Mouse (Mus musculus): Measurements from ENCODE around the gene Tldc1. TPM values are rescaled to one million over a fixed set of nuclear protein-coding genes. Genes with fewer than 3 reads are reported as not detected.

Gene Tldc1
- polyA plus RNA-seq, 1 experiment, result 10.1 TPM

DNA sequence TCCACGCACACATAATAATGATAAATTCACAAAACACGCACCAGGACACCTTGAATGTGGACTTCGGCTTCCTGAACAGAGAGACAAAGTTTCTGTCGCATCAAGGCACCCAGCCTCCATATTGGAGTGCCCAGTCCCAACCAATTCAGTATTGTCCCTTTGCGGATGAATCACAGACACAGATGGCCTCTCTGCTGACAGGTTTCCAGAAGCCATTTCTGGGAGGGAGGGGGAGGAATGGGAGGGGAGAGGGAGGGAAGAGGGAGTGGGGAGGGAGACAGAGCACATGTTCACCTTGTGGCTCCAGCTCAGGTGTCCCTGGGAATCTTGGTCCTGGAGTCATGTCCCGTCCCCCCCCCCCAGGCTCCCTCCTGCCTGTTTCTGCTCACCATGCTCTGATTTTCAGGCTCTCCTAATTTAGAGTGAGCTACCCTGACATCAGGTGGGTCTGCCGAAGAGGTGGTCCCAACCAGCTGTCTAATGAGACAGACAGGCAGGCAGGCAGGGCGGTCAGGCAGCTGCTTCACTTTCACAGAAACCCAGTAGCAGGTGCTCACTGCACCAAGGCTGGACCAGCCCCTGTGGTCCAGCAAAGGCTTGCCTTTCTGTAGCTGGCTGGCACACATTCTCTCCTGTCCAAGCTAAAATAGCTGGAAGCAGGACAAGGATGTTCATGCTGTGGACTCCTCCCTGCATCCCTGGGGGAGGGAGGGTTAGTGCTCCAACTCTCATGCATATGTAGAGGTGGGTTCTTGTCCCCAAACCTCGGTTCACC lies 10.6 kb upstream of the Tldc1 start:
- no peak overlapping the region for H3K4me3 ChIP-seq (ENCODE audit: insufficient read depth, low read length)
- no peak for TF ChIP-seq POLR2A (IDR thresholded peaks at IDR 0.05; ENCODE audit: low read depth, low read length)
- TF ChIP-seq CTCF (IDR thresholded peaks at IDR 0.05; ENCODE audit: borderline replicate concordance, insufficient read depth, low read length), result no peak
- H3K27ac ChIP-seq (ENCODE audit: insufficient read depth, low read length), result no peak overlapping the region
- H3K4me1 ChIP-seq (ENCODE audit: control insufficient read depth, insufficient read depth, low read length), result no peaks in the 10 kb centered on the region

DNA sequence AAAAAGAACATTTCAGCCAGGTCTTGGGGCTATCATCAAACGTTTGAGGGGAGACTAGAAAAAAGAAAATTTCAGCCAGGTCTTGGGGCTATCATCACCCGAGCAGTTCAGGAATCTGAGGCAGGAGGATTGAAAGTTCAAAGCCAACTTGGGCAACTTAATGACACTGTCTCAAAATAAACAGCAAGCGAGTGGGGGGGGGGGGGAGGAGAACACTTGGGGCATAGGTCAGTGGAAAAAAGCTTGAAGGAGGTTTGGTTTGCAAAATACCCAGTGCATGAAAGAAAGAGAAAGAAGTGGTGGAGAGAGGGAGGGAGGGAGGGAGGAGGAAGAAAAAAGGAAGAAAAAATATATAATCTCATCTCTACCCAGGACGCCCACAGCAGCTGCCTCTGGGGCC lies 9.1 kb upstream of the Tldc1 start:
- Histone ChIP-seq H3K4me1 (ENCODE audit: control insufficient read depth, insufficient read depth, low read length) (no peaks in the 10 kb centered on the region), H3K4me3 (ENCODE audit: insufficient read depth, low read length) (no peak overlapping the region), H3K27ac (ENCODE audit: insufficient read depth, low read length) (no peak overlapping the region)
- no peak for TF ChIP-seq POLR2A (IDR thresholded peaks at IDR 0.05; ENCODE audit: low read depth, low read length)
- TF ChIP-seq CTCF (IDR thresholded peaks at IDR 0.05; ENCODE audit: borderline replicate concordance, insufficient read depth, low read length), result no peak

DNA sequence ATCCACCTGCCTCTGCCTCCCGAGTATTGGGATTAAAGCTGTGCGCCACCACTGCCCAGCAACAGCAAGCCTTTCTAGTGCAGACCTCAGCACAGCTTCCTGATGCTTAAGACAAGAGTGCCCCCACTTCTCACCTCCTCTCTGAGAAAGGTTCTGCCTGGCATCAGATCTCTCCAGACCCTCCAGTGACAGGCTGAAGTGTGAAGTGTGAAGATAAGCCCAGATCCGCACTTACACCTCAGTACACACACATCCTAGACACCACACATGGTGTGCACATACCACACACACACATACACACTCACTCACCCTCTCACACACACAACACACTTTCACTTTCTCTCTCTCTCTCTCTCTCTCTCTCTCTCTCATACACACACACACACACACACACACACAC lies 8.7 kb upstream of the Tldc1 start:
- no peak overlapping the region for H3K27ac ChIP-seq (ENCODE audit: insufficient read depth, low read length)
- no peak for TF ChIP-seq POLR2A (IDR thresholded peaks at IDR 0.05; ENCODE audit: low read depth, low read length)
- no peak for TF ChIP-seq CTCF (IDR thresholded peaks at IDR 0.05; ENCODE audit: borderline replicate concordance, insufficient read depth, low read length)
- no peaks in the 10 kb centered on the region for H3K4me1 ChIP-seq (ENCODE audit: control insufficient read depth, insufficient read depth, low read length)
- H3K4me3 ChIP-seq (ENCODE audit: insufficient read depth, low read length), result no peak overlapping the region

DNA sequence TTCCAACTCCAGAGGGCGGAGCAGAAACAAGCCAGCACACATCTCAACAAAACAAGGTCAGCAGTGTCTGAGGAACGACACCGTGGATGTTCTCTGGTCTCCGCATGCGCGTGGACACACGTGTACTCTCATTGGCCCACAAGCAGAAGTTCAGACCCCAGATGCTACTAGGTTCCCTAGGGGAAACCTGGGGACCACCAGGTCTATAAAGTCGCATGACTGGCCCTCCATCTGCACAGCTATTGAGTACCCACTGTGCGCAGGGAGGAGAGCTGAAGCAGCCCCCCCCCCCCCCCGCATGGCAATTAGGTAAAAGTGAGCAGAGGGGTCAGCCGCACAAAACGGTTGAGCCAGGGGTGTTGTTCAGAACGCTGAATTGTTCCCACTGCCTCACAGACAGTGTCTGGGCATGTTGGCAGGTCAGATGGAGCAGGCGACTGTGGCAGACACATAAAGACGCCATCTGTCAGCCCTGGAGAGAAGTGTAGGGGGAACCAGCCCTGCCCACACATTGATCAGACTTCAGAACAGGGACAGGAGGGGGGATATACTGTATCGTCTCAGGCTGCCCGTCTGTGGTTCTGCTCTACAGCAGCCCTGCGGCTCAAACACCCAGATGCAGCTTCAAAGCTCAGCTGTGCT lies 7.7 kb upstream of the Tldc1 start:
- no peaks in the 10 kb centered on the region for H3K4me1 ChIP-seq (ENCODE audit: control insufficient read depth, insufficient read depth, low read length)
- H3K27ac ChIP-seq (ENCODE audit: insufficient read depth, low read length), result no peak overlapping the region
- TF ChIP-seq CTCF (IDR thresholded peaks at IDR 0.05; ENCODE audit: borderline replicate concordance, insufficient read depth, low read length), result no peak
- no peak for TF ChIP-seq POLR2A (IDR thresholded peaks at IDR 0.05; ENCODE audit: low read depth, low read length)
- H3K4me3 ChIP-seq (ENCODE audit: insufficient read depth, low read length), result no peak overlapping the region

DNA sequence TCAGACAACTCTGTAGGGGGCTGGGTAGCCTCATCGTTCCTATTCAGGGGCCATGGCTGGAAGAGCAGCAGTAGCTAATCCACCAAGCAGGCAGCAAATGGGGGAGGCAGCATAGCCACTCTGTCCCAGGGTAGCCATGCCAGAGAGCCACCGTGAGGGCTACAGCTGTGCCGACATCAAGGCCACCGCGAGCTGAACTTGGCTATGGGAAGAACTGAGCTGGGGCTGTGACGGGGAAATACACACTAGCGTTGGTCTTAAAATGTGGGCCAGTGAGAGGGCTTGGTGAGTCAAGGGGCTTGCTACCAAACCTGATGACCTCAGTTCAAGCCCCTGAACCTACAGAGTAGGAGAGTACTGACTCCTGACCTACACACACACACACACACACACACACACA lies 6.5 kb upstream of the Tldc1 start:
- TF ChIP-seq CTCF (IDR thresholded peaks at IDR 0.05; ENCODE audit: borderline replicate concordance, insufficient read depth, low read length) (no peak), POLR2A (IDR thresholded peaks at IDR 0.05; ENCODE audit: low read depth, low read length) (no peak)
- no peak overlapping the region for H3K27ac ChIP-seq (ENCODE audit: insufficient read depth, low read length)

DNA sequence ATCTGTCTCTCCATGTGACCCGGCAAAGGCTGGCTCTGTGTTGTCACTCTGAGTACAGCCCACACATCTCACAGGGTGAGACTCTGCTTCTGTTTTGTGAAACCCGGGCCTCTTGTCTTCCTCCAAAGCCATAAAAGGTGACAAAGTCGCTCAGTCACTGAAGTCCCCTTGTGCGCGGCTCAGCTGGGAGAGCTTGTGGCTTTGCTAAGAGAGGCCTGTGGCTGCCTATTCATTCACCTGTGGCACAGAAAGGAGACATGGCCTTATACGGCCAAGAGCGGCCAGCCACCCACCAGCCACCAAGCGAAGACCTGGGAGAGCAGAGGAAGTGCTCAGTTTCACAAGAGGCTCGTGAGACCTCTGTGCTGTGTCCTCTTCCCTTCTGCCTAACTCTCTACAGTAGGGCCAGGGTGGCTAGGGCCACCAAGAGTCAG lies 5.9 kb upstream of the Tldc1 start:
- no peak overlapping the region for H3K27ac ChIP-seq (ENCODE audit: insufficient read depth, low read length)
- no peaks in the 10 kb centered on the region for H3K4me1 ChIP-seq (ENCODE audit: control insufficient read depth, insufficient read depth, low read length)
- H3K4me3 ChIP-seq (ENCODE audit: insufficient read depth, low read length), result no peak overlapping the region
- TF ChIP-seq POLR2A (IDR thresholded peaks at IDR 0.05; ENCODE audit: low read depth, low read length) (no peak), CTCF (IDR thresholded peaks at IDR 0.05; ENCODE audit: borderline replicate concordance, insufficient read depth, low read length) (no peak)

More for the DNA sequence above, 6.5 kb upstream of the Tldc1 start:
- Histone ChIP-seq H3K4me3 (ENCODE audit: insufficient read depth, low read length) (no peak overlapping the region), H3K4me1 (ENCODE audit: control insufficient read depth, insufficient read depth, low read length) (no peaks in the 10 kb centered on the region)

DNA sequence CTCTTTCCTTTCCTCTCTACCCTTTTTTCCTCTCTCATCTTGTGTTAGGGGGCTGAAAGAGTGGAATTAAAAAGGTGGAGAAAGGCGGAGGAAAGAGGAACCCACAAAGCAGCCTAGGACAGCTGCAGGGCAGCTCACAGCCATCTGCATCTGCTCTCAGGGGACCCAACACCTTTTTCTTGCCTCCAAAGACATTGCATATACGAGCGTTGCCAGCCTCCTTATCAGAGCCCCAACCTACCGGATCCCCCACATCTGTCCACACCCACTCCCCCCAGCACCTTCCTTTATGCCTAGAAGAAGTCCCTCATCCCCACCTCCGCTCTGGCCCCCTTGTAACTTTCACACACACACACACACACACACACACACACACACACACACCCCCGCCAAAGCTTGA lies 5.4 kb upstream of the Tldc1 start:
- Histone ChIP-seq H3K4me3 (ENCODE audit: insufficient read depth, low read length) (no peak overlapping the region), H3K4me1 (ENCODE audit: control insufficient read depth, insufficient read depth, low read length) (no peaks in the 10 kb centered on the region), H3K27ac (ENCODE audit: insufficient read depth, low read length) (no peak overlapping the region)
- TF ChIP-seq CTCF (IDR thresholded peaks at IDR 0.05; ENCODE audit: borderline replicate concordance, insufficient read depth, low read length) (no peak), POLR2A (IDR thresholded peaks at IDR 0.05; ENCODE audit: low read depth, low read length) (no peak)

DNA sequence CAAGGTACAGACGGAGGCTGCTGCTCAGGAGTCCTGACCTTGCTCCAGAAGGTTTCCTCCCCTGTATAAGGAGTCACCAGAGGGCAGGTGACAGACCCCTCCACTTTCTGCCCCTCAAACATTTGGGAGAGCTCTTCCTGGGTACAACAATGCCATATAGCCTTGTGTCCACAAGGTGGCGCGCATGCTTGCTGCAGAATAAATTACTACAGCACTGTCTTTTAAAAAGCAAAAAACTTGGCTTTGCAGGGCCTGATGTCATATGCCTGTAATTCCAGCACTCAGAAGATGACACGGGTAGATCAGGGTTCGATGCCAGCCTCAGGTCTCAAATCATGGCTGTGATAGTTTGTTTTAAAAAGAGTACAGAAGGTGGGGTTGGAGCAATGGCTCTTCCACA lies 4.5 kb upstream of the Tldc1 start:
- Histone ChIP-seq H3K4me1 (ENCODE audit: control insufficient read depth, insufficient read depth, low read length) (no peaks in the 10 kb centered on the region), H3K27ac (ENCODE audit: insufficient read depth, low read length) (no peak overlapping the region)
- no peak for TF ChIP-seq POLR2A (IDR thresholded peaks at IDR 0.05; ENCODE audit: low read depth, low read length)
- TF ChIP-seq CTCF (IDR thresholded peaks at IDR 0.05; ENCODE audit: borderline replicate concordance, insufficient read depth, low read length), result peak; percentile 82; the same call in 1 of the 2 replicates

DNA sequence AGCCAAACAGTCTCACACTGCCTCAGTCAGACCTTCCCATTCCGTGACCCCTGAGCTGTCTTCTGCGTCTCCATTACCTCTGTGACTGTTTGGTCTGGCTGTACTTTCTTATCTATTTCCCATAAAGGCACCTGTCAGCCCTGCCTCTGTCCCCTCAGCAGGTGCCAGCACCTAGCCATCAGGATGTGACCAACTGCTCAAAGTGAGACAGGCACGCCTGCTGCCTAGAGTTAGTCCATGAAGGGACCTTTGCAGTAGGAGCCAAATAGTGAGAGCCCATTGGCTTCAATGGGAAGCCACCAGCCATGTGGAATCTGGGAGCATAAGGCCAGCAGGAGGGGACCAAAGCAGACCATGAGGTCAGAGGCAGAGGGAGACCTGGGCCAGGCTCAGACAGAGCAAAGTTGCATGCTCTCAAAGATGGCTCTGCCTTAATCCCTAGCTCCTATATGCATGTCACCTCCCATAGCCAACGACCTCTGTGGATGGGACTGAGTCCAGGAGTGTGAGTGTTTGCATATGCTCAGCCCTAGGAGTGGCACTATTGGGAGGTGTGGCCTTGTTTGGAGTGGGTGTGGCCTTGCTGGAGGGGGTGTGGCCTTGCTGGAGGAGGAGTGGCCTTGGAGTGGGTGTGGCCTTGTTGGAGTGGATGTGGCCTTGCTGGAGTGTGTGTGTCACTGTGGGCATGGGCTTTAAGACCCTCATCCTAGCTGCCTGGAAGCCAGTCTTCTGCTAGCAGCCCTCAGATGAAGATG lies 3.0 kb upstream of the Tldc1 start:
- no peak for TF ChIP-seq CTCF (IDR thresholded peaks at IDR 0.05; ENCODE audit: borderline replicate concordance, insufficient read depth, low read length)
- TF ChIP-seq POLR2A (IDR thresholded peaks at IDR 0.05; ENCODE audit: low read depth, low read length), result no peak
- Histone ChIP-seq H3K4me3 (ENCODE audit: insufficient read depth, low read length) (no peak overlapping the region), H3K4me1 (ENCODE audit: control insufficient read depth, insufficient read depth, low read length) (0 out of 2 replicates have a peak, but pooled peaks cover 2% of the 10 kb centered on the region), H3K27ac (ENCODE audit: insufficient read depth, low read length) (no peak overlapping the region)

More for the DNA sequence above, 4.5 kb upstream of the Tldc1 start:
- no peak overlapping the region for H3K4me3 ChIP-seq (ENCODE audit: insufficient read depth, low read length)

Measured in embryonic fibroblast, embryonic 13.5 days (primary cell).